Mouse (Mus musculus) lung, embryonic 16.5 days (tissue): ENCODE results near the gene Cenpx. TPM values are rescaled to one million over a fixed set of nuclear protein-coding genes. Genes with fewer than 3 reads are reported as not detected.
"Not testable (repeated sequence)": the region's sequence is repeated elsewhere in the genome, so short reads cannot be mapped to it uniquely, and the experiment has no call there.

ENCODE experiments used
- ATAC-seq: fragments of 200-750 bp; cut with Nextera tagmentation; 2 replicates; pipeline ENCODE4 v1.8.0; 2017; ENCODE audit warnings: low read depth, mild to moderate bottlenecking, moderate library complexity
- H3K27ac ChIP-seq: fragments of 300-500 bp; sonication (generic); 2 replicates; pipeline ENCODE4 v1.5.1; 2014; ENCODE audit warnings: mild to moderate bottlenecking, control low read depth, low read length
- H3K27me3 ChIP-seq: fragments of 300-500 bp; sonication (generic); 2 replicates; pipeline ENCODE4 v1.6.1; 2014; ENCODE audit warnings: low read depth, low read length, mixed read lengths; ENCODE audit not compliant: control insufficient read depth, insufficient read depth
- H3K36me3 ChIP-seq: fragments of 300-500 bp; sonication (generic); 2 replicates; pipeline ENCODE4 v1.6.1; 2014; ENCODE audit warnings: low read length; ENCODE audit not compliant: control insufficient read depth, insufficient read depth
- H3K4me1 ChIP-seq: fragments of 300-500 bp; sonication (generic); replicated peaks from 2 replicates; pipeline ENCODE4 v1.6.1; 2014; ENCODE audit warnings: low read length, mixed read lengths; ENCODE audit not compliant: control insufficient read depth, insufficient read depth
- H3K4me2 ChIP-seq: fragments of 300-500 bp; sonication (generic); 2 replicates; pipeline ENCODE4 v1.6.1; 2014; ENCODE audit warnings: low read depth, low read length, control low read depth
- H3K4me3 ChIP-seq: fragments of 300-500 bp; sonication (generic); 2 replicates; pipeline ENCODE4 v1.5.1; 2014; ENCODE audit warnings: mild to moderate bottlenecking, low read length, control low read depth
- H3K9ac ChIP-seq: fragments of 300-500 bp; sonication (generic); 2 replicates; pipeline ENCODE4 v1.6.1; 2014; ENCODE audit warnings: low read length, control low read depth
- H3K9me3 ChIP-seq: fragments of 300-500 bp; sonication (generic); 2 replicates; pipeline ENCODE4 v1.6.1; 2016; ENCODE audit warnings: low read length; ENCODE audit not compliant: control insufficient read depth
- WGBS: fragments of 180-500 bp; shearing (Covaris S2); extraction: QIAGEN DNeasy Blood & Tissue Kit; methylation state at CpG from one replicate; pipeline ENCODE4 v1.1.7; 2014; 5-methylcytosine and 5-hydroxymethylcytosine counted together
- polyA plus RNA-seq: library from polyadenylated mRNA; unstranded; fragments of >200 nt; fragmentation: Nextera tagmentation; extraction: Ambion mirVana; gene quantifications from 2 replicates; pipeline ENCODE4 v1.2.1, GENCODE M21; 2015

Gene Cenpx
- 156 and 170 TPM in 2 replicates for polyA plus RNA-seq

- Histone ChIP-seq H3K4me2 (peak within 1 kb of the TSS; percentile 97), H3K4me1 (peaks cover 16% of the 10 kb centered on the region), H3K27me3 (no peaks in the 10 kb centered on the region), H3K9me3 (no peaks in the 10 kb centered on the region), H3K4me3 (peak within 1 kb of the TSS; percentile 64), H3K27ac (peak within 1 kb of the TSS; percentile 50), H3K36me3 (peaks cover 15% of the 10 kb centered on the region), H3K9ac (peak within 1 kb of the TSS; percentile 79)
- 1% methylated on average over 53 of the region's 53 CpGs for WGBS
- peak; percentile 97 for ATAC-seq
These were observed at the start of gene Cenpx, which contains the start of gene Lrrc45 for GRCm38 (mm10) chr11:120713580-120714518. Cenpx (minus strand) TSS chr11:120713738. Lrrc45 (plus strand) TSS chr11:120713925.

- peak; percentile 34; the same call in 1 of the 2 replicates for ATAC-seq
- H3K27ac ChIP-seq, result 0 out of 2 replicates have a peak within 1 kb of the TSS, but pooled peaks have one; percentile 21
- 7% methylated on average over 14 of the region's 14 CpGs for WGBS
- not testable (repeated sequence) for H3K4me3 ChIP-seq, H3K9ac ChIP-seq, H3K27me3 ChIP-seq, H3K4me1 ChIP-seq, H3K36me3 ChIP-seq
- peaks cover 17% of the 10 kb centered on the region; the same call in 1 of the 2 replicates for H3K9me3 ChIP-seq
- H3K4me2 ChIP-seq, result peak within 1 kb of the TSS; percentile 16
These were observed 49.1 kb upstream of the Cenpx start, which contains the start of gene Hmga1b for GRCm38 (mm10) chr11:120762672-120763041. Hmga1b (plus strand) TSS chr11:120762794.

- Histone ChIP-seq H3K9ac (no peak overlapping the region), H3K27me3 (no peaks in the 10 kb centered on the region), H3K4me2 (peak overlapping the region; percentile 16), H3K27ac (0 out of 2 replicates have a peak overlapping the region, but pooled peaks have one; percentile 21), H3K4me1 (peaks cover 3% of the 10 kb centered on the region; the same call in 1 of the 2 replicates), H3K36me3 (no peaks in the 10 kb centered on the region), H3K4me3 (no peak overlapping the region; the same call in 1 of the 2 replicates), H3K9me3 (peaks cover 18% of the 10 kb centered on the region; the same call in 1 of the 2 replicates)
- peak; percentile 43; the same call in 1 of the 2 replicates for ATAC-seq
- WGBS, result 62% methylated on average over 14 of the region's 14 CpGs
These were observed 48.5 kb upstream of the Cenpx start for GRCm38 (mm10) chr11:120761811-120762671.

- H3K4me1 ChIP-seq, result peaks cover 3% of the 10 kb centered on the region; the same call in 1 of the 2 replicates
- no peak overlapping the region for H3K4me2 ChIP-seq
- no peak for ATAC-seq
- no peak overlapping the region for H3K27ac ChIP-seq
- 79% methylated on average over 9 of the region's 9 CpGs for WGBS
- H3K36me3 ChIP-seq, result no peaks in the 10 kb centered on the region
- H3K9ac ChIP-seq, result no peak overlapping the region
- H3K4me3 ChIP-seq, result no peak overlapping the region
- no peaks in the 10 kb centered on the region for H3K27me3 ChIP-seq
- H3K9me3 ChIP-seq, result peaks cover 21% of the 10 kb centered on the region; the same call in 1 of the 2 replicates
These were observed 46.7 kb upstream of the Cenpx start for GRCm38 (mm10) chr11:120760236-120760635.

GRCm38 (mm10) chr11:120751606-120752005 lies 38.1 kb upstream of the Cenpx start:
- H3K27me3 ChIP-seq, result no peaks in the 10 kb centered on the region
- no peaks in the 10 kb centered on the region for H3K36me3 ChIP-seq
- no peak for ATAC-seq
- no peaks in the 10 kb centered on the region; the same call in 1 of the 2 replicates for H3K9me3 ChIP-seq
- 53% methylated on average over 4 of the region's 4 CpGs for WGBS
- H3K4me2 ChIP-seq, result no peak overlapping the region
- no peak overlapping the region for H3K27ac ChIP-seq
- H3K9ac ChIP-seq, result no peak overlapping the region
- no peak overlapping the region for H3K4me3 ChIP-seq
- no peaks in the 10 kb centered on the region for H3K4me1 ChIP-seq

- no peaks in the 10 kb centered on the region for H3K36me3 ChIP-seq
- H3K27me3 ChIP-seq, result no peaks in the 10 kb centered on the region
- no peak overlapping the region for H3K9ac ChIP-seq
- no peak overlapping the region for H3K4me2 ChIP-seq
- H3K27ac ChIP-seq, result no peak overlapping the region
- no peaks in the 10 kb centered on the region for H3K9me3 ChIP-seq
- no peak for ATAC-seq
- no peak overlapping the region for H3K4me3 ChIP-seq
- WGBS, result 62% methylated on average over 8 of the region's 8 CpGs
- no peaks in the 10 kb centered on the region for H3K4me1 ChIP-seq
These were observed 35.9 kb upstream of the Cenpx start for GRCm38 (mm10) chr11:120749430-120749829.

GRCm38 (mm10) chr11:120747974-120748373 lies 34.4 kb upstream of the Cenpx start:
- Histone ChIP-seq H3K4me3 (no peak overlapping the region), H3K9me3 (no peaks in the 10 kb centered on the region), H3K27ac (peak overlapping the region; percentile 11), H3K36me3 (no peaks in the 10 kb centered on the region), H3K4me1 (no peaks in the 10 kb centered on the region), H3K27me3 (no peaks in the 10 kb centered on the region), H3K4me2 (no peak overlapping the region), H3K9ac (no peak overlapping the region)
- no peak for ATAC-seq
- WGBS, result 82% methylated on average over 4 of the region's 4 CpGs

- H3K27ac ChIP-seq, result peak overlapping the region; percentile 93
- no peak overlapping the region for H3K9ac ChIP-seq
- WGBS, result 36% methylated on average over 7 of the region's 7 CpGs
- H3K4me3 ChIP-seq, result no peak overlapping the region
- no peaks in the 10 kb centered on the region for H3K4me1 ChIP-seq
- H3K36me3 ChIP-seq, result no peaks in the 10 kb centered on the region
- H3K27me3 ChIP-seq, result no peaks in the 10 kb centered on the region
- H3K9me3 ChIP-seq, result no peaks in the 10 kb centered on the region
- ATAC-seq, result peak; percentile 94
- no peak overlapping the region for H3K4me2 ChIP-seq
These were observed 30.7 kb upstream of the Cenpx start for GRCm38 (mm10) chr11:120744121-120744701.
